Mouse (Mus musculus): Measurements from ENCODE around the gene Got2. TPM values are rescaled to one million over a fixed set of nuclear protein-coding genes. Genes with fewer than 3 reads are reported as not detected.
"Not testable (repeated sequence)": the region's sequence is repeated elsewhere in the genome, so short reads cannot be mapped to it uniquely, and the experiment has no call there.

Gene Got2
- polyA plus RNA-seq, 1 experiment = 70.8 TPM

DNA sequence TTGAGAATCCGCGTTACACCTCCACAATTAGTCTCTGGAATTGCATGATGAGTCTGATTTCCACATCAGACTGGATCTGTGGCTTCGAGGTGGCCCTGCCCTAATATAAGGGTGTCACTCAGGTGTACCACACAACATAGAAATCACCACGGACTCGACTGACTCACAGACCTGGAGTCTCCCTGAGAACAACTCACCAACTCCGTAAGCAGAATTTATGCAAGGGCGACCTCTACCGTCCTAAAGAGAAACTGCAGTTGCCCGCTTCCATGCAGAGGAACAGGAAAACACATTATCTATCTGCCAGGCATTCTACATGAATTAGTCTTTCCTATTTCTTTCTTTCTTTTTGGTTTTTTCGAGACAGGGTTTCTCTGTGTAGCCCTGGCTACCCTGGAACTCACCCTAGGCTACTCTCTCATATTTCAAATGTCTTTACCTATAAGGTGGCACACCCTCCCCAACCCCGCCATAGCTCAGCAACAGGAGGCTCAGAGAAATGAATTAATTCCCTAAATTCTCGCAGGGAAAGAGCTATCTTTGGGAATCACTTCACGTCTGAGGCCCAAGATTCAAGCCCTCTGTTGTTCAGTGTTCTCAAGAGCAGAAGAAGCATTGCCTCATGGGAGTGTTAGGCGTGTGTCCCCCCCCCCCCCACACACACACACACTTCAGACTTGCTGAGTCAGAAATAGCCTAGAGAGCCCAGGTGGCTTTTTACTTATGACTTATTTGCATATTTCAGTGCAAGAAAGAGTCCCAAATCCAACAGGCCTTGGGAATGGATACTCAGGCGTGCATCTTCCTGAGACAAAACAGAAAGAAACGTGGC lies 55.5 kb downstream of the Got2 start:
- Histone ChIP-seq H3K4me3 (replicated peaks; ENCODE audit: extremely low read depth, low read depth, low read length) (no peak overlapping the region), H3K4me1 (ENCODE audit: control insufficient read depth, insufficient read depth, low read length) (no peaks in the 10 kb centered on the region)
- 17% methylated on average over 16 of the region's 16 CpGs for WGBS
- peak; percentile 84 for DNase-seq
- TF ChIP-seq CTCF (IDR thresholded peaks at IDR 0.05; ENCODE audit: insufficient read depth, low read length) (peak; percentile 74), POLR2A (IDR thresholded peaks at IDR 0.05; ENCODE audit: borderline replicate concordance, extremely low read depth, low read depth, low read length) (no peak)

- WGBS = 76% methylated on average over 3 of the region's 3 CpGs
- no peak overlapping the region for H3K4me3 ChIP-seq (replicated peaks; ENCODE audit: extremely low read depth, low read depth, low read length)
- TF ChIP-seq CTCF (IDR thresholded peaks at IDR 0.05; ENCODE audit: insufficient read depth, low read length) = no peak
- TF ChIP-seq POLR2A (IDR thresholded peaks at IDR 0.05; ENCODE audit: borderline replicate concordance, extremely low read depth, low read depth, low read length) = no peak
Measured at GRCm38 (mm10) chr8:95830144-95830543, 58.2 kb downstream of the Got2 start.

GRCm38 (mm10) chr8:95825162-95825561 lies 63.2 kb downstream of the Got2 start, which contains the start of gene Sap18b:
Gene Sap18b, plus strand, starts transcription at chr8:95825346.
- not testable (repeated sequence) for H3K4me1 ChIP-seq (ENCODE audit: control insufficient read depth, insufficient read depth, low read length); H3K4me3 ChIP-seq (replicated peaks; ENCODE audit: extremely low read depth, low read depth, low read length); DNase-seq
- 54% methylated on average over 25 of the region's 25 CpGs for WGBS

More at GRCm38 (mm10) chr8:95830144-95830543, 58.2 kb downstream of the Got2 start:
- no peak for DNase-seq
- no peaks in the 10 kb centered on the region for H3K4me1 ChIP-seq (ENCODE audit: control insufficient read depth, insufficient read depth, low read length)

- no peak for DNase-seq
- WGBS = 51% methylated on average over 3 of the region's 3 CpGs
- H3K4me3 ChIP-seq (replicated peaks; ENCODE audit: extremely low read depth, low read depth, low read length) = no peak overlapping the region
- H3K4me1 ChIP-seq (ENCODE audit: control insufficient read depth, insufficient read depth, low read length) = no peaks in the 10 kb centered on the region
- TF ChIP-seq CTCF (IDR thresholded peaks at IDR 0.05; ENCODE audit: insufficient read depth, low read length) = no peak
- TF ChIP-seq POLR2A (IDR thresholded peaks at IDR 0.05; ENCODE audit: borderline replicate concordance, extremely low read depth, low read depth, low read length) = no peak
Measured at GRCm38 (mm10) chr8:95822699-95823098, 65.6 kb downstream of the Got2 start.

GRCm38 (mm10) chr8:95822096-95822495 lies 66.3 kb downstream of the Got2 start:
- H3K4me3 ChIP-seq (replicated peaks; ENCODE audit: extremely low read depth, low read depth, low read length) = no peak overlapping the region
- no peak for DNase-seq
- 83% methylated on average over 5 of the region's 5 CpGs for WGBS
- TF ChIP-seq POLR2A (IDR thresholded peaks at IDR 0.05; ENCODE audit: borderline replicate concordance, extremely low read depth, low read depth, low read length) (no peak), CTCF (IDR thresholded peaks at IDR 0.05; ENCODE audit: insufficient read depth, low read length) (no peak)
- H3K4me1 ChIP-seq (ENCODE audit: control insufficient read depth, insufficient read depth, low read length) = no peaks in the 10 kb centered on the region

DNA sequence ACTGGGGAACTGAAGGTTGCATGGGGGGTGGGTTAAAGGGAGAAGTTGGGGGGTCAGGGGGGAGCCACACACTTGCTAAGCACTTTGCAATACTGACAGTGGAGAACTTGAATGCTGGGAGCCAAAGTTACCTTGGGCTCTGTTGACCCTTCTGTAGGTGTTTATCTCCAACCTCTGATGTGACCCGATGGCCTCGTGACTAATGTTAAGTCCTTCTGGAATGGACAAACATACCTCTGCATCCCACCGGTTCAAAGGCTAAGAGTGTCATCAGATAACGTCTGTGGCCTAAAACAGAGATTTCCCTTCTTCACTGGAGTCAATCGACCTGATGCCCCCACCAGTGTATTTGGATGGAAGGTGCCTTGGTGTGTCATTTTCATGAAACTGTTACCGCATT lies 67.1 kb downstream of the Got2 start:
- no peak for DNase-seq
- TF ChIP-seq POLR2A (IDR thresholded peaks at IDR 0.05; ENCODE audit: borderline replicate concordance, extremely low read depth, low read depth, low read length) = no peak
- no peak for TF ChIP-seq CTCF (IDR thresholded peaks at IDR 0.05; ENCODE audit: insufficient read depth, low read length)
- 72% methylated on average over 6 of the region's 6 CpGs for WGBS
- H3K4me3 ChIP-seq (replicated peaks; ENCODE audit: extremely low read depth, low read depth, low read length) = no peak overlapping the region
- no peaks in the 10 kb centered on the region for H3K4me1 ChIP-seq (ENCODE audit: control insufficient read depth, insufficient read depth, low read length)

GRCm38 (mm10) chr8:95818211-95818610 lies 70.1 kb downstream of the Got2 start:
- TF ChIP-seq POLR2A (IDR thresholded peaks at IDR 0.05; ENCODE audit: borderline replicate concordance, extremely low read depth, low read depth, low read length) (no peak), CTCF (IDR thresholded peaks at IDR 0.05; ENCODE audit: insufficient read depth, low read length) (no peak)
- WGBS = 18% methylated on average over 1 of the region's 1 CpGs
- no peak for DNase-seq
- H3K4me1 ChIP-seq (ENCODE audit: control insufficient read depth, insufficient read depth, low read length) = no peaks in the 10 kb centered on the region
- no peak overlapping the region for H3K4me3 ChIP-seq (replicated peaks; ENCODE audit: extremely low read depth, low read depth, low read length)

DNA sequence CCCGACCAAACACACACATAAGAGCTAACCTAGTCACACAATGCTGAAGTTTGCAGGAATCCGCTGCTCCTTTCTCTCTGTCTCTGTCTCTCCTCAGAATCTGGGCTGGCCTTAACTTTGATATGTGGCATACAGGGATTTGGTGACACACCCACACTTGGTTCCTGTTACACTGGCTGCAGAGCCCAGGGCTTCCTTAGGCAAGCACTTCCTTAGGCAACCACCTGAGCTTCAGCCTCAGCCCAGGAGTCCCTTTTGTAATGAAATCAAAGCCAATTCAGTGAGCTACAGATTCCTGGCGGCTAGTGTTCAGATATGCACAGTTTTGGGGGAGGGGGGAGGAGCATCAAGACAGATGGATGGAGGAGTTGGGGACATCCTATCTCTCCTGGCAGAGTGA lies 70.8 kb downstream of the Got2 start:
- no peak for DNase-seq
- H3K4me1 ChIP-seq (ENCODE audit: control insufficient read depth, insufficient read depth, low read length) = no peaks in the 10 kb centered on the region
- TF ChIP-seq CTCF (IDR thresholded peaks at IDR 0.05; ENCODE audit: insufficient read depth, low read length) = no peak
- TF ChIP-seq POLR2A (IDR thresholded peaks at IDR 0.05; ENCODE audit: borderline replicate concordance, extremely low read depth, low read depth, low read length) = no peak
- WGBS = 75% methylated on average over 3 of the region's 3 CpGs
- H3K4me3 ChIP-seq (replicated peaks; ENCODE audit: extremely low read depth, low read depth, low read length) = no peak overlapping the region

DNA sequence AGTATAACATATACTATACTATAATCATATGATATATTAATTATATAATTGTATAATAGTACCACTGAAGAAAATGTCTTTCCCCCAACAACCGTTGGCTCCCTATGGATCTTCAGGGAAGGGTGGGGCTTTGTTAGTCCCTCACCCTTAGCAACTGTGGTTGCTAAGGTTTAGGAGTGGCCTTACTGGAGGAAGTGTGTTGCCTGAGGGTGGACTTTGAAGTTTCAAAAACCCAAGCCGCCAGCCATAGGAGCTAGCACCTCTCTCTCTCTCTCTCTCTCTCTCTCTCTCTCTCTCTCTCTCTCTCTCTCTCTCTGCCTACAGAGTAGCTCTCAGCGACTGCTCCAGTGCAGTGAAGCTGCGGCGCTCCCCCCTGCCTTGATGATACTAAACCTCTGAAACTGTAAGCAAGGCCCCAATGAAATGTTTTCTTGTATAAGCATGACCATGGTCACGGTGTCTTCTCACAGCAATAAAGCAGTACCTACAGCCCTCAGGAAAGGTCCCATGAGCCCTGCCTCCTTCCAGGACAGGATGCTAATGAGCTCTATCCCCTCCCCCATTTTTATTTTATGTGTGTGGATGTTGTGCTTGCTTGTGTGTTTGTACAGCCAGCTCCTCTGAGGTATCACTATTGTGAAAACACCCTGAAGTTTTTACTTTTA lies 72.2 kb downstream of the Got2 start:
- Histone ChIP-seq H3K4me1 (ENCODE audit: control insufficient read depth, insufficient read depth, low read length) (no peaks in the 10 kb centered on the region), H3K4me3 (replicated peaks; ENCODE audit: extremely low read depth, low read depth, low read length) (no peak overlapping the region)
- WGBS = 45% methylated on average over 6 of the region's 6 CpGs
- TF ChIP-seq CTCF (IDR thresholded peaks at IDR 0.05; ENCODE audit: insufficient read depth, low read length) = no peak
- DNase-seq = no peak

Other genes with a start within 250 kb of the Got2 start
- 17.4 and 21.5 TPM in 2 replicates for gene Ndrg4, start 211.6 kb downstream of the Got2 start, polyA plus RNA-seq (2012; rRNA removed)
- 8.9 and 13.8 TPM in 2 replicates for gene Setd6, start 172.7 kb downstream of the Got2 start, polyA plus RNA-seq (2012; rRNA removed)
- gene Cnot1, start 81.1 kb downstream of the Got2 start, polyA plus RNA-seq (2012; rRNA removed) = 63.1 and 94.5 TPM in 2 replicates
- 30.0 and 33.3 TPM in 2 replicates for gene Sap18b, start 63.2 kb downstream of the Got2 start, polyA plus RNA-seq (2012; rRNA removed)
- gene Slc38a7, start 35.0 kb downstream of the Got2 start, polyA plus RNA-seq (2012; rRNA removed) = 21.8 and 26.3 TPM in 2 replicates

All from lung, adult 2 months (tissue).